Mouse (Mus musculus) E14TG2a.4 (cell line): ENCODE data around the gene Apoe.
"Not testable (repeated sequence)": the region's sequence is repeated elsewhere in the genome, so short reads cannot be mapped to it uniquely, and the experiment has no call there.

ENCODE experiments used
- H3K27me3 ChIP-seq: 2 replicates; pipeline ENCODE4 v1.6.1; 2014; ENCODE audit warnings: low read length, control low read depth; ENCODE audit not compliant: insufficient read depth
- H3K36me3 ChIP-seq: 2 replicates; pipeline ENCODE4 v1.6.1; 2014; ENCODE audit warnings: low read length, control low read depth; ENCODE audit not compliant: insufficient read depth
- H3K4me1 ChIP-seq: replicated peaks from 2 replicates; pipeline ENCODE4 v1.6.1; 2014; ENCODE audit warnings: low read depth, low read length, control low read depth
- H3K4me3 ChIP-seq: replicated peaks from 2 replicates; pipeline ENCODE4 v1.5.1; 2014; ENCODE audit warnings: mild to moderate bottlenecking, low read length
- H3K9me3 ChIP-seq: 2 replicates; pipeline ENCODE4 v1.6.1; 2014; ENCODE audit warnings: low read length, control low read depth
- CTCF ChIP-seq: conservative IDR thresholded peaks from 2 replicates; pipeline ENCODE4 v1.5.1; 2014; ENCODE audit warnings: low read length
- NANOG ChIP-seq: IDR thresholded peaks from 2 replicates; pipeline ENCODE4 v1.6.1; 2014; ENCODE audit warnings: borderline replicate concordance, low read length, mixed read lengths
- POU5F1 ChIP-seq: IDR thresholded peaks from 2 replicates; pipeline ENCODE4 v1.6.1; 2014; ENCODE audit warnings: low read length, borderline replicate concordance

The Apoe gene

GRCm38 (mm10) chr7:19691434-19691833, 7.6 kb downstream of the Apoe start:
- Histone ChIP-seq H3K4me1 (peaks cover 87% of the 10 kb centered on the region), H3K9me3 (no peaks in the 10 kb centered on the region), H3K27me3 (no peaks in the 10 kb centered on the region), H3K4me3 (peak overlapping the region; percentile 77), H3K36me3 (peaks cover 18% of the 10 kb centered on the region)
- no peak for TF ChIP-seq NANOG
- no peak for TF ChIP-seq POU5F1
- TF ChIP-seq CTCF = no peak

- peak overlapping the region; percentile 77 for H3K4me3 ChIP-seq
- peaks cover 87% of the 10 kb centered on the region for H3K4me1 ChIP-seq
- no peaks in the 10 kb centered on the region for H3K27me3 ChIP-seq
- no peaks in the 10 kb centered on the region for H3K9me3 ChIP-seq
- no peak for TF ChIP-seq POU5F1
- no peak for TF ChIP-seq NANOG
- TF ChIP-seq CTCF = no peak
- peaks cover 12% of the 10 kb centered on the region for H3K36me3 ChIP-seq
These were observed 8.1 kb downstream of the Apoe start for GRCm38 (mm10) chr7:19690845-19691244.

GRCm38 (mm10) chr7:19688611-19689010, 10.4 kb downstream of the Apoe start:
- no peak for TF ChIP-seq NANOG
- TF ChIP-seq POU5F1 = no peak
- no peak for TF ChIP-seq CTCF
- Histone ChIP-seq H3K36me3 (peaks cover 12% of the 10 kb centered on the region), H3K4me3 (no peak overlapping the region), H3K4me1 (peaks cover 81% of the 10 kb centered on the region), H3K9me3 (no peaks in the 10 kb centered on the region), H3K27me3 (no peaks in the 10 kb centered on the region)

DNA sequence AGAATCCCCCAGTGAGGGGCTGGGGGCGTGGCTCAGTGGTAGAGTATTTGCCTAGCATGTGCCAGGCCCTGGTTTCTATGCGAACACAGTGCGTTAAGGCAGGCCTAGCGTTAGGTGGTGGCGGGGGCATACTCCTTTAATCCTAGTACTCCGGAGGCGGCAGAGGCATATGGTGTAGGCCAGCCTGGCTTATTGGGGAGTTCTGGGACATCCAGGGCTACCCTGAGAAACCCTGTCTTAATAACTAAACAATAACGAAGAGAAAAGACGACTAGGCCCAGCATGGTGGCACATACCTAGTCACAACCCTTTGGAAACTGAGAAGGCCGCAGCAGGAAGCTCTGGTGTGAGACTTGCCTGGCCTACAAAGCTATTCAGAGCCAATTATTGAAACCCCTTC, 10.9 kb downstream of the Apoe start:
- no peak overlapping the region for H3K4me3 ChIP-seq
- TF ChIP-seq NANOG (no peak), CTCF (no peak), POU5F1 (no peak)
- H3K27me3 ChIP-seq = no peaks in the 10 kb centered on the region
- H3K36me3 ChIP-seq = peaks cover 12% of the 10 kb centered on the region
- no peaks in the 10 kb centered on the region for H3K9me3 ChIP-seq
- peaks cover 79% of the 10 kb centered on the region for H3K4me1 ChIP-seq

DNA sequence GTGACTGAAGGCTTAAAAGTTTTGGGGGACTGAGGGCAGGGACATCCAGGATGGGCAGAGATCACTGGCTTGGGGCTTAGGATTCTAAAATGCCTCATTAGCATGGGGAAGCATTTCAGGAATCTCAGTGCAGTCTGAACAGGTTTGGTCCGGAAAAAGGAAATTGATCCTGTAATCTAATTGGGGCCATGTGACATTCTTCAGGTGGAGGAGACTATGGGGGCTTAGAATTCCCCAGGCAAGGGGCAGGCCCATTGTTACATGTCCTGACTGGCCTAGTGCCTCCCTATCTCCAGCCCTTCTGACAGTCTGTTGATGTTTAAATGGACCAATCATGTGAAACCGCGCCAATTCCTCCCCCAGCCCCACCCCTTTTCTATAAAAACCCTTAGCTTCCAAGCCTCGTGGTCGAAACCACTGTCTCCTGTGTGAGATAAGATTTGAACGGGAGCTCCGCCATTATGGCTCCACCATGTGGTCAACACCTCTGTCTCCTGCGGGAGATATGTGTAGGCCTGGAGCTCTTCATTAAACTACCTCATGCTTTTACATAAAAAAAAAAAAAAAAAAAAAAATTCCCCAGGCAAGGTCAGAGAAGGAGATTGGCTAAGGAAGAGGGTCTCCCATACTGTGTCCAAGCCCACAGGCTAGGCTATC, 11.9 kb downstream of the Apoe start:
- not testable (repeated sequence) for H3K9me3 ChIP-seq, H3K27me3 ChIP-seq, H3K4me3 ChIP-seq
- Histone ChIP-seq H3K36me3 (peaks cover 12% of the 10 kb centered on the region), H3K4me1 (peaks cover 73% of the 10 kb centered on the region)

DNA sequence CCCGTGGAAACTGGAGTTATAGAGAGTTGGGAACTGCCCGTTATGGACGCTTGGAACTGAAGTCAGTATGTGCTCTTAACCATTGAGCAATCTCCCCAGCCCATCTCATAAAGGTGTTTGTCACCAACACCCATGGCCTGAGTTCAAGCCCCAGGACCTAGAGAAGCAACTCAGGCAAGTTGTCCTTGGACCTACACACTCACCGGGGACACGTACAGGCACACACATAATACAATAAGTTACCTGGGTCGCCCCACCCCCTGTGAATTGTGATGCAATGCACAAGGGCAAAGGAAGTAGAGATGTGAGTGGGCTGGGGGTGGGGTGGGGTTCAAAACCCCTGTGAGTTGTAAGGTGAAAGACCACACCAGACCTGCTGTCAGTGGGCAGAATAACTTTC, 12.5 kb downstream of the Apoe start:
- Histone ChIP-seq H3K4me1 (peaks cover 73% of the 10 kb centered on the region), H3K27me3 (no peaks in the 10 kb centered on the region), H3K36me3 (peaks cover 12% of the 10 kb centered on the region), H3K4me3 (no peak overlapping the region), H3K9me3 (no peaks in the 10 kb centered on the region)
- no peak for TF ChIP-seq NANOG
- no peak for TF ChIP-seq POU5F1
- TF ChIP-seq CTCF = no peak

GRCm38 (mm10) chr7:19685374-19685773, 13.6 kb downstream of the Apoe start:
- TF ChIP-seq CTCF = no peak
- no peak for TF ChIP-seq POU5F1
- TF ChIP-seq NANOG = no peak
- Histone ChIP-seq H3K4me3 (no peak overlapping the region), H3K9me3 (no peaks in the 10 kb centered on the region), H3K4me1 (peaks cover 72% of the 10 kb centered on the region), H3K36me3 (peaks cover 12% of the 10 kb centered on the region), H3K27me3 (no peaks in the 10 kb centered on the region)

DNA sequence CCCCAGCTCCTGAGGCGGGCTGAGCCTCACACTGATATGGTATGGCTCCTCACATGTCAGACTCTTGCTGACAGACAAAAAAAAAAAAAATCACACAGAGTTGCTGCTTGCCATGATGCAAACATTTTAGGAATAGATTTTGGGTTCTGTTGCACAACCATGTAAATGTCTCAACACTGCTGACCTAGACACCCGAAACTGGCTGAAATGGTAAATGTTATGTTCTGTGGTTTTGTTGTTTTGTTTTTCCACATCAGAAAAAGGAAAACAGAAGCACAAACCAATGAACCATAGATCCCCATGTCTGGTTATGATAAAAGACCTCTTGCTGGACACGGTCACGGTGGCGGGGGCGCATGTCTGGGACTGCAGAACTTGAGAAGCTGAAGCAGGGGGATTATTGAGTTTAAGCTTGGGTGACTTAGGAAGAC, 15.2 kb downstream of the Apoe start:
- H3K4me3 ChIP-seq = no peak overlapping the region
- peaks cover 3% of the 10 kb centered on the region; the same call in 1 of the 2 replicates for H3K36me3 ChIP-seq
- H3K4me1 ChIP-seq = peaks cover 66% of the 10 kb centered on the region
- TF ChIP-seq CTCF (no peak), POU5F1 (no peak), NANOG (no peak)
- H3K9me3 ChIP-seq = no peaks in the 10 kb centered on the region
- no peaks in the 10 kb centered on the region for H3K27me3 ChIP-seq

DNA sequence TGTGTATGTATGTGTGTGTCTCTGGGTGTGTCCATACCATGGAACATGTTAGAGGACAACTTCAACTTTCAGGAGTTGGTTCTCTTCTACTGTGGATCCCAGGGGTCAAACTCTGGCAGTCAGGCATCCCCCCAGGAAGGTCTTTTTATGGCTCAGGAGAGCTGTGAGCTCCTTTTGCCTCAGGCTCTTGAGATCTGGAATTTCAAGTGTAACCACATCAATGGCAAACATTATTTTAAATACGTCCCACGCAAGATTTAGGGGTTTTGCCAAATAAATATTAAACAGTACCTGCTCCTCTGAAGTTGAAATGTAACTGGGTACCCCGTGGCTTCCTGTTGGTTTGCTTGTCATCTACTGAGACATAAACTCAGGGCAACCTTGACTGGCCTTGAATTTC, 16.0 kb downstream of the Apoe start:
- Histone ChIP-seq H3K9me3 (no peaks in the 10 kb centered on the region), H3K36me3 (no peaks in the 10 kb centered on the region), H3K4me1 (peaks cover 66% of the 10 kb centered on the region), H3K4me3 (no peak overlapping the region), H3K27me3 (no peaks in the 10 kb centered on the region)
- TF ChIP-seq NANOG = no peak
- no peak for TF ChIP-seq POU5F1
- TF ChIP-seq CTCF = no peak
